Mouse (Mus musculus): ENCODE measurements around the gene Smg6. TPM values are rescaled to one million over a fixed set of nuclear protein-coding genes. Genes with fewer than 3 reads are reported as not detected.
"Not testable (repeated sequence)": the region's sequence is repeated elsewhere in the genome, so short reads cannot be mapped to it uniquely, and the experiment has no call there.

Smg6 gene
- total and polyA plus RNA-seq, 2 experiments from 2014 or later, result 7.1 to 21.1 TPM

DNA sequence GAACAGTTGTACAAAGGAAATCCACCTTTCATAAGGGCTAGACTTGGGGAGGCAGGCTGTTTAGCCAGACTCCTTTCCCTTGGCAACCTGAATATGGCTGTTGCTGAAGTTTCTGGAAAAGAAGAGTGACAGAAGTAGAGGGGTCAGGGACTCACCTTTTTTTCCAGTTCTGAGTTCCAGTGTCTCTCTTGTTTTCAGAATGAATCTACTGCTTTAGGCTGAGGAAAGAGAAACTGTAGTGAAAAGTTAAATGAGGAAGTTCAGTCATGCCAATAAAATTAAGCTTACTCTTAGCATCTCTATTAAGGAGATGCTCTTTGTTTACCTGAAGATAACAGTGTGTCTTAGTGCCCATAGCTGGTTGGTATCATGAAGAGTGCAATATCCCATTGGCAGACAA, 69.2 kb downstream of the Smg6 start:
- no peak for DNase-seq (ENCODE audit: low spot score)
- no peak for TF ChIP-seq CTCF (IDR thresholded peaks at IDR 0.05; ENCODE audit: low read depth)
- TF ChIP-seq EP300 (IDR thresholded peaks at IDR 0.05; ENCODE audit: low read depth), result no peak
- H3K4me2 ChIP-seq (ENCODE audit: low read depth, low read length), result no peak overlapping the region
- no peaks in the 10 kb centered on the region for H3K27me3 ChIP-seq (ENCODE audit: control insufficient read depth, insufficient read depth, low read length)
- no peak overlapping the region for H3K4me3 ChIP-seq (ENCODE audit: low read depth, low read length)
- no peak overlapping the region for H3K9ac ChIP-seq (replicated peaks; ENCODE audit: low read depth, low read length)
- no peaks in the 10 kb centered on the region for H3K9me3 ChIP-seq (replicated peaks; ENCODE audit: control insufficient read depth, low read length)
- H3K4me1 ChIP-seq (ENCODE audit: control insufficient read depth, insufficient read depth), result 0 out of 2 replicates have a peak, but pooled peaks cover 3% of the 10 kb centered on the region
- no peak overlapping the region for H3K27ac ChIP-seq (ENCODE audit: low read depth)
- H3K36me3 ChIP-seq (replicated peaks; ENCODE audit: control insufficient read depth, insufficient read depth, low read length), result peaks cover 37% of the 10 kb centered on the region
- ATAC-seq (ENCODE audit: insufficient read depth, low read depth), result no peak

DNA sequence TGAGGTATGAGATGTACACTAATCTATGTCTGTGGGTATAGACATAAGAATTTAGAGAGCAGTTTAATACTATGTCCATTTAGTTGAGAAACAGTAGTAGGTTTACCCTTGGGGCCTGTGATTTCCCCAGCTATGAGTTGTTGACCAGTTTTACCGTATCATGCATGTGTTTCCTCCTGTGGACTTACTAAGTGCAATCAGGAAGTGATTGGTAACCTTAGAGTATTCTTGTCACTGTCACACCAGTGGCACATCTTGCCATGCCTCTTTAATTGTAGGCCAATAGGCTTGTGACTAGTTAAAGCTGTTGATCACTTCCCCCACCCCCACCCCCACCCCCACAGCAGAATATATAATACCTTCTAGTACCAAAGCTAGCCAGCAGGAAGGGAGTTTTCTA, 70.9 kb downstream of the Smg6 start:
- DNase-seq (ENCODE audit: low spot score) (no peak), ATAC-seq (ENCODE audit: insufficient read depth, low read depth) (no peak)
- no peak overlapping the region for H3K4me3 ChIP-seq (ENCODE audit: low read depth, low read length)
- peaks cover 6% of the 10 kb centered on the region; the same call in 1 of the 2 replicates for H3K4me1 ChIP-seq (ENCODE audit: control insufficient read depth, insufficient read depth)
- no peaks in the 10 kb centered on the region for H3K9me3 ChIP-seq (replicated peaks; ENCODE audit: control insufficient read depth, low read length)
- no peak overlapping the region for H3K9ac ChIP-seq (replicated peaks; ENCODE audit: low read depth, low read length)
- no peak overlapping the region for H3K27ac ChIP-seq (ENCODE audit: low read depth)
- peaks cover 26% of the 10 kb centered on the region for H3K36me3 ChIP-seq (replicated peaks; ENCODE audit: control insufficient read depth, insufficient read depth, low read length)
- H3K27me3 ChIP-seq (ENCODE audit: control insufficient read depth, insufficient read depth, low read length), result no peaks in the 10 kb centered on the region
- no peak for TF ChIP-seq CTCF (IDR thresholded peaks at IDR 0.05; ENCODE audit: low read depth)
- TF ChIP-seq EP300 (IDR thresholded peaks at IDR 0.05; ENCODE audit: low read depth), result no peak
- 72% methylated on average over 1 of the region's 1 CpGs for WGBS
- H3K4me2 ChIP-seq (ENCODE audit: low read depth, low read length), result no peak overlapping the region

DNA sequence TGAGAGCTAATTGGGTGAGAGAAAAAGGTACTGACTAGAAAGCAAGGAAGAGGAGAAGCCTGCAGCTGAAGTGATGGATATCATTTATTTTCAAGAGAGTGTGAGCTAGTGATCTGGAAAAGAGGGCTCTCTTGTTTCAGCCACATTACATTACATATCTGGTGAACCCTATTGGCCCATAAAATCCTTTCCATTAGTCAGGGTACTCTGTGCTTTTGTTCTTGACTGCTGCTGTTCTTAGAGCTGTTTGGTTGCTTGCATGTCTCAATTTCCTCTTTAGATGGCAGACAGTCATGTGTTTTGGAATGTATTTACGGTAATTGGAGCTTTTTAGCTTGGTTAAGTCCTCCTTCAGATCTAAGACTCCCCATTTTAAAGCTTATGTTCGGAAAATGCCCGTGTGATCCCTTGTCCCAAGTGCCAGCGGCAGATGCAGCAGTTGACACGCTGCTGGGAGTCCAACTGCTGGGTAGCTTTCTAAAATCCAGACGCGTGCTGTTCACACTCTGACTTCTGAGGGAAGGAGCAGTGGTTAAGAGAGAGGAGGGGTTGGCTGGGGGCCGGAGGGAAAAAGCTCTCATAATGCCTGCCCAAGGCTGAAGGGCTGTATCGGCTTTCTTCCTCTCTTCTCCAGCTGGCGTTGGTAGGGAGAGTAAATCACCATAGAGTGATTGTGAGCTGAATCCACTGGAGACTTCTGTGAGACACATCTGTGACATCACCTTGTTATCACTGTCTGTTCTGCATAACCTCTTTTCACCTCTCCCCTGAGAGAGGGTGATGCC, 75.4 kb downstream of the Smg6 start:
- TF ChIP-seq CTCF (IDR thresholded peaks at IDR 0.05; ENCODE audit: low read depth) (no peak), EP300 (IDR thresholded peaks at IDR 0.05; ENCODE audit: low read depth) (no peak)
- peak overlapping the region; percentile 32 for H3K4me2 ChIP-seq (ENCODE audit: low read depth, low read length)
- ATAC-seq (ENCODE audit: insufficient read depth, low read depth), result no peak

DNA sequence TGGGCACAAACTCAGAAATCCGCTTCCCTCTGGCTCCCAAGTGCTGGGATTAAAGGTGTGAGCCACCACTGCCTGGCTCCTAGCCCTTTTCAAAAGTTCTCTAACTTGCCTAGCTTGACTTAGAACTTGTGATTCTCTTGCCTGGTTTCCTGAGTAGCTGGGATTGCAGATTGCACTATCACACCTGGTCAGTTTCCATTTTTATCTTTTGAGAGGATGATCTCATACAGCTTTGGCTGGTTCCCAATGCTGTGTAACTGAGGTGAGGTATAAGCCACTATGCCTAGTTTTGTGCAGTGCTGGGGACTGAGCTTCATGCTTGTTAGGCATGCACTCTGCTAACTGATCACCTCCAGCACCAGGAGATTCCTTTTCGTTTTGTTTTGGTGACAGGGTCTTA, 82.6 kb downstream of the Smg6 start:
- H3K9me3 ChIP-seq (replicated peaks; ENCODE audit: control insufficient read depth, low read length), result no peaks in the 10 kb centered on the region
- no peak for ATAC-seq (ENCODE audit: insufficient read depth, low read depth)
- no peak overlapping the region for H3K4me2 ChIP-seq (ENCODE audit: low read depth, low read length)
- peaks cover 17% of the 10 kb centered on the region for H3K4me1 ChIP-seq (ENCODE audit: control insufficient read depth, insufficient read depth)
- H3K36me3 ChIP-seq (replicated peaks; ENCODE audit: control insufficient read depth, insufficient read depth, low read length), result no peaks in the 10 kb centered on the region
- no peaks in the 10 kb centered on the region for H3K27me3 ChIP-seq (ENCODE audit: control insufficient read depth, insufficient read depth, low read length)
- no peak for TF ChIP-seq EP300 (IDR thresholded peaks at IDR 0.05; ENCODE audit: low read depth)
- no peak for TF ChIP-seq CTCF (IDR thresholded peaks at IDR 0.05; ENCODE audit: low read depth)
- WGBS, result 50% methylated on average over 2 of the region's 2 CpGs
- no peak overlapping the region for H3K27ac ChIP-seq (ENCODE audit: low read depth)
- DNase-seq (ENCODE audit: low spot score), result peak; percentile 20
- H3K4me3 ChIP-seq (ENCODE audit: low read depth, low read length), result no peak overlapping the region
- no peak overlapping the region for H3K9ac ChIP-seq (replicated peaks; ENCODE audit: low read depth, low read length)

More for the DNA sequence above, 75.4 kb downstream of the Smg6 start:
- Histone ChIP-seq H3K27ac (ENCODE audit: low read depth) (peak overlapping the region; percentile 56), H3K4me1 (ENCODE audit: control insufficient read depth, insufficient read depth) (peaks cover 3% of the 10 kb centered on the region; the same call in 1 of the 2 replicates), H3K9me3 (replicated peaks; ENCODE audit: control insufficient read depth, low read length) (no peaks in the 10 kb centered on the region), H3K36me3 (replicated peaks; ENCODE audit: control insufficient read depth, insufficient read depth, low read length) (peaks cover 11% of the 10 kb centered on the region), H3K9ac (replicated peaks; ENCODE audit: low read depth, low read length) (no peak overlapping the region), H3K27me3 (ENCODE audit: control insufficient read depth, insufficient read depth, low read length) (no peaks in the 10 kb centered on the region), H3K4me3 (ENCODE audit: low read depth, low read length) (no peak overlapping the region)
- peak; percentile 26 for DNase-seq (ENCODE audit: low spot score)
- WGBS, result 41% methylated on average over 10 of the region's 10 CpGs

DNA sequence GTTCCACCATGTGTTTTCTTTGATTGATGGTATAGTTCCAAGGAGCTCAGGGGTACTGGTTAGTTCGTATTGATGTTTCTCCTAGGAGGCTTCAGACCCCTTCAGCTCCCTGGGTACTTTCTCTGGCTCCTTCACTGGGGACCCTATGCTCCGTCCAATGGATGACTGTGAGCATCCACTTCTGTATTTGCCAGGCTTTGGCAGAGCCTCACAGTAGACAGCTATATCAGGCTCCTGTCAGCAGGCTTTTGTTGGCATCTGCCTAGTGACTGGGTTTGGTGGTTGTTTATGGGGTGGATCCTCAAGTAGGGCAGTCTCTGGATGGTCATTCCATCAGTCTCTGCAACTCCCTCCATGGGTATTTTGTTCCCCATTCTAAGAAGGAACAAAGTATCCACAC, 83.9 kb downstream of the Smg6 start:
- not testable (repeated sequence) for H3K9ac ChIP-seq (replicated peaks; ENCODE audit: low read depth, low read length); ATAC-seq (ENCODE audit: insufficient read depth, low read depth); H3K27me3 ChIP-seq (ENCODE audit: control insufficient read depth, insufficient read depth, low read length); H3K4me2 ChIP-seq (ENCODE audit: low read depth, low read length); DNase-seq (ENCODE audit: low spot score); H3K27ac ChIP-seq (ENCODE audit: low read depth); H3K9me3 ChIP-seq (replicated peaks; ENCODE audit: control insufficient read depth, low read length); H3K4me3 ChIP-seq (ENCODE audit: low read depth, low read length); H3K36me3 ChIP-seq (replicated peaks; ENCODE audit: control insufficient read depth, insufficient read depth, low read length)
- peaks cover 25% of the 10 kb centered on the region for H3K4me1 ChIP-seq (ENCODE audit: control insufficient read depth, insufficient read depth)
- WGBS, result 53% methylated on average over 2 of the region's 2 CpGs
